Mouse (Mus musculus) G1E (cell line): ENCODE data around the gene Bcl10.

ENCODE experiments used
- CTCF ChIP-seq: IDR thresholded peaks from 2 replicates; pipeline ENCODE4 v1.5.1; 2012; ENCODE audit warnings: low read depth, low read length, inconsistent platforms, mixed read lengths
- GATA1 ChIP-seq: IDR thresholded peaks from 2 replicates; pipeline ENCODE4 v1.6.1; 2012; ENCODE audit warnings: borderline replicate concordance, low read length, inconsistent platforms, mixed read lengths
- GATA2 ChIP-seq: IDR thresholded peaks from 2 replicates; pipeline ENCODE4 v1.6.1; 2012; ENCODE audit warnings: low read depth, low read length, inconsistent platforms, borderline replicate concordance
- POLR2AphosphoS5 ChIP-seq: IDR thresholded peaks from 2 replicates; pipeline ENCODE4 v1.6.1; 2012; ENCODE audit warnings: low read depth, low read length, inconsistent platforms; ENCODE audit not compliant: insufficient replicate concordance

DNA sequence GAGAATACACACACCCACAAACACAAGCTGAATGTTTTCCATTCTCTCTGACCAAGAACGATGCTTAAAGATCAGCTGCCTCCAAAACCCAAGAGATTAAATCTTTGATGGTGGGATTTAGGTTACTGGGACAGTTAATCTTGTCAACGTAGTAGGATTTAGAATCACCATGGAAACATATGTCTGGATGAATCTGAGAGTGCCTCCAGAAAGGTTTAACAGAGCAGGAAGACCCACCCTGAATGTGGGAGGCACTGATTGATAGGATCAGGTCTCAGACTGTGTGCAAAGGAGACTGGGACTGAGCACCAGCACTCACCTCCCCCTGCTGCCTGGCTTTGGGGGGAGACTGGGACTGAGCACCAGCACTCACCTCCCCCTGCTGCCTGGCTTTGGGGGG is 39.4 kb upstream of the Bcl10 start:
- TF ChIP-seq GATA1 (no peak), CTCF (no peak), GATA2 (no peak), POLR2AphosphoS5 (no peak)
